Mouse (Mus musculus) spleen, postnatal 36 days (tissue): ENCODE data around the gene Spp1.
"Not testable (repeated sequence)": the region's sequence is repeated elsewhere in the genome, so short reads cannot be mapped to it uniquely, and the experiment has no call there.

Experiments used
- DNase-seq, 2 experiments: peaks; one replicate each; pipeline ENCODE4 v3.0.0; 2022; ENCODE audit warnings: low spot score in 2 of 2, mixed read lengths in 1 of 2

Gene Spp1

GRCm38 (mm10) chr5:104433968-104434565 is 851 bp upstream of the Spp1 start:
- DNase-seq: no peak

- no peak for DNase-seq
These were observed 1.6 kb downstream of the Spp1 start for GRCm38 (mm10) chr5:104436406-104437076.

- no peak for DNase-seq
These were observed 7.5 kb downstream of the Spp1 start for GRCm38 (mm10) chr5:104442396-104442795.

GRCm38 (mm10) chr5:104442850-104443249 is 7.9 kb downstream of the Spp1 start:
- no peak for DNase-seq

GRCm38 (mm10) chr5:104446156-104446555 is 11.2 kb downstream of the Spp1 start:
- peak; percentile 13 to 18 for DNase-seq

GRCm38 (mm10) chr5:104448346-104448745 is 13.4 kb downstream of the Spp1 start:
- not testable (repeated sequence) for DNase-seq

- no peak for DNase-seq
These were observed 14.6 kb downstream of the Spp1 start for GRCm38 (mm10) chr5:104449491-104449890.

- DNase-seq: no peak
These were observed 18.2 kb downstream of the Spp1 start for GRCm38 (mm10) chr5:104453075-104453474.

- no peak for DNase-seq
These were observed 19.6 kb downstream of the Spp1 start for GRCm38 (mm10) chr5:104454564-104454963.

- DNase-seq: peak in 1 of 2 experiments; percentile 7
These were observed 24.2 kb downstream of the Spp1 start, which contains the start of gene Pkd2 for GRCm38 (mm10) chr5:104458832-104459705. Gene Pkd2 (plus strand): TSS chr5:104459450.

- no peak for DNase-seq
These were observed 25.0 kb downstream of the Spp1 start for GRCm38 (mm10) chr5:104459706-104460455.

- no peak for DNase-seq
These were observed 25.5 kb downstream of the Spp1 start for GRCm38 (mm10) chr5:104460456-104460838.

GRCm38 (mm10) chr5:104460856-104461255 is 25.9 kb downstream of the Spp1 start:
- no peak for DNase-seq

GRCm38 (mm10) chr5:104465279-104465678 is 30.4 kb downstream of the Spp1 start:
- no peak for DNase-seq

- DNase-seq: no peak
These were observed 30.8 kb downstream of the Spp1 start for GRCm38 (mm10) chr5:104465731-104466130.

GRCm38 (mm10) chr5:104466816-104467215 is 31.9 kb downstream of the Spp1 start:
- no peak for DNase-seq

GRCm38 (mm10) chr5:104468586-104468985 is 33.7 kb downstream of the Spp1 start:
- DNase-seq: no peak

GRCm38 (mm10) chr5:104470981-104471391 is 36.1 kb downstream of the Spp1 start:
- no peak for DNase-seq

GRCm38 (mm10) chr5:104472371-104472770 is 37.5 kb downstream of the Spp1 start:
- DNase-seq: no peak

- DNase-seq: no peak
These were observed 45.4 kb downstream of the Spp1 start for GRCm38 (mm10) chr5:104480367-104480766.

- DNase-seq: no peak
These were observed 47.9 kb downstream of the Spp1 start for GRCm38 (mm10) chr5:104482856-104483255.
